Mouse (Mus musculus) CD4-positive, CD25-positive, alpha-beta regulatory T cell, adult 4 months (primary cell): ENCODE results near the gene Lingo4. TPM values are rescaled to one million over a fixed set of nuclear protein-coding genes. Genes with fewer than 3 reads are reported as not detected.

ENCODE experiments used
- polyA plus RNA-seq, 2 experiments: library from polyadenylated mRNA; unstranded; fragments of 100-300 nt; shearing (Covaris generic); gene quantifications; one replicate each; pipeline ENCODE4 v1.2.1; 2017

Gene Lingo4
- polyA plus RNA-seq, 2 experiments from 2014 or later, result 0.40 to 0.48 TPM

Other genes starting within 250 kb of the Lingo4 start
- gene Gm10696, start 220.3 kb upstream of the Lingo4 start, polyA plus RNA-seq, result not detected
- gene Gm5286, start 201.8 kb upstream of the Lingo4 start, polyA plus RNA-seq, result not detected
- gene Gm4778, start 134.5 kb upstream of the Lingo4 start, polyA plus RNA-seq, result not detected
- gene Them4, start 88.4 kb upstream of the Lingo4 start, polyA plus RNA-seq, result 10 to 100 TPM in 1 of 2 experiments, 1 to 10 TPM in 1; 9.9 to 11.9 TPM
- not detected for gene Them5, start 56.4 kb upstream of the Lingo4 start, polyA plus RNA-seq
- not detected for gene C2cd4d, start 36.1 kb upstream of the Lingo4 start, polyA plus RNA-seq
- 1 to 10 TPM; 4.4 to 7.4 TPM for gene Rorc, start 25.7 kb upstream of the Lingo4 start, polyA plus RNA-seq
- 10 to 100 TPM; 11.4 to 11.6 TPM for gene Tdrkh, start 14.8 kb downstream of the Lingo4 start, polyA plus RNA-seq
- 10 to 100 TPM; 47.2 to 47.6 TPM for gene Mrpl9, start 44.8 kb downstream of the Lingo4 start, polyA plus RNA-seq
- under 1 TPM in 1 of 2 experiments, not detected in 1; 0.94 TPM for gene Oaz3, start 45.4 kb downstream of the Lingo4 start, polyA plus RNA-seq
- 1 to 10 TPM in 1 of 2 experiments, under 1 TPM in 1; 0.55 to 1.8 TPM for gene Celf3, start 79.8 kb downstream of the Lingo4 start, polyA plus RNA-seq
- gene Riiad1, start 81.8 kb downstream of the Lingo4 start, polyA plus RNA-seq, result 1 to 10 TPM in 1 of 2 experiments, not detected in 1; 1.4 TPM
- gene Snx27, start 184.2 kb downstream of the Lingo4 start, polyA plus RNA-seq, result 10 to 100 TPM; 17.1 TPM
- gene Gm10972, start 244.6 kb downstream of the Lingo4 start, polyA plus RNA-seq, result not detected